Mouse (Mus musculus): Measurements from ENCODE around the gene Lix1. TPM values are rescaled to one million over a fixed set of nuclear protein-coding genes. Genes with fewer than 3 reads are reported as not detected.
"Not testable (repeated sequence)": the region's sequence is repeated elsewhere in the genome, so short reads cannot be mapped to it uniquely, and the experiment has no call there.

Gene Lix1
- polyA plus RNA-seq, 1 experiment, result 6.0 TPM

- Histone ChIP-seq H3K4me3 (ENCODE audit: insufficient read depth, low read depth, low read length) (no peak overlapping the region), H3K27ac (replicated peaks; ENCODE audit: low read depth, low read length) (no peak overlapping the region), H3K4me1 (ENCODE audit: control insufficient read depth, insufficient read depth, insufficient read length, low read length) (no peaks in the 10 kb centered on the region)
Observed at GRCm38 (mm10) chr17:17444297-17444886, 41.9 kb downstream of the Lix1 start.

- H3K4me3 ChIP-seq (ENCODE audit: insufficient read depth, low read depth, low read length), result no peak overlapping the region
- H3K4me1 ChIP-seq (ENCODE audit: control insufficient read depth, insufficient read depth, insufficient read length, low read length), result peaks cover 4% of the 10 kb centered on the region; the same call in 1 of the 2 replicates
- no peak overlapping the region for H3K27ac ChIP-seq (replicated peaks; ENCODE audit: low read depth, low read length)
Observed at GRCm38 (mm10) chr17:17446683-17447082, 44.2 kb downstream of the Lix1 start.

- peaks cover 4% of the 10 kb centered on the region; the same call in 1 of the 2 replicates for H3K4me1 ChIP-seq (ENCODE audit: control insufficient read depth, insufficient read depth, insufficient read length, low read length)
- no peak overlapping the region; the same call in 1 of the 2 replicates for H3K27ac ChIP-seq (replicated peaks; ENCODE audit: low read depth, low read length)
Observed at GRCm38 (mm10) chr17:17447821-17448220, 45.3 kb downstream of the Lix1 start.

GRCm38 (mm10) chr17:17448737-17449440 lies 46.4 kb downstream of the Lix1 start:
- H3K27ac ChIP-seq (replicated peaks; ENCODE audit: low read depth, low read length), result peak overlapping the region; percentile 76
- peaks cover 4% of the 10 kb centered on the region; the same call in 1 of the 2 replicates for H3K4me1 ChIP-seq (ENCODE audit: control insufficient read depth, insufficient read depth, insufficient read length, low read length)
- H3K4me3 ChIP-seq (ENCODE audit: insufficient read depth, low read depth, low read length), result peak overlapping the region; percentile 67

More at GRCm38 (mm10) chr17:17447821-17448220, 45.3 kb downstream of the Lix1 start:
- no peak overlapping the region for H3K4me3 ChIP-seq (ENCODE audit: insufficient read depth, low read depth, low read length)

- Histone ChIP-seq H3K4me3 (ENCODE audit: insufficient read depth, low read depth, low read length) (peak overlapping the region; percentile 67), H3K4me1 (ENCODE audit: control insufficient read depth, insufficient read depth, insufficient read length, low read length) (peaks cover 4% of the 10 kb centered on the region; the same call in 1 of the 2 replicates), H3K27ac (replicated peaks; ENCODE audit: low read depth, low read length) (no peak overlapping the region)
Observed at GRCm38 (mm10) chr17:17449441-17449770, 46.9 kb downstream of the Lix1 start.

- H3K27ac ChIP-seq (replicated peaks; ENCODE audit: low read depth, low read length), result no peak overlapping the region
- H3K4me3 ChIP-seq (ENCODE audit: insufficient read depth, low read depth, low read length), result no peak overlapping the region
- H3K4me1 ChIP-seq (ENCODE audit: control insufficient read depth, insufficient read depth, insufficient read length, low read length), result peaks cover 4% of the 10 kb centered on the region; the same call in 1 of the 2 replicates
Observed at GRCm38 (mm10) chr17:17451102-17451501, 48.6 kb downstream of the Lix1 start.

GRCm38 (mm10) chr17:17452617-17453016 lies 50.1 kb downstream of the Lix1 start:
- no peak overlapping the region for H3K4me3 ChIP-seq (ENCODE audit: insufficient read depth, low read depth, low read length)
- no peak overlapping the region for H3K27ac ChIP-seq (replicated peaks; ENCODE audit: low read depth, low read length)
- H3K4me1 ChIP-seq (ENCODE audit: control insufficient read depth, insufficient read depth, insufficient read length, low read length), result peaks cover 4% of the 10 kb centered on the region; the same call in 1 of the 2 replicates

- peaks cover 4% of the 10 kb centered on the region; the same call in 1 of the 2 replicates for H3K4me1 ChIP-seq (ENCODE audit: control insufficient read depth, insufficient read depth, insufficient read length, low read length)
- no peak overlapping the region for H3K4me3 ChIP-seq (ENCODE audit: insufficient read depth, low read depth, low read length)
- no peak overlapping the region for H3K27ac ChIP-seq (replicated peaks; ENCODE audit: low read depth, low read length)
Observed at GRCm38 (mm10) chr17:17454573-17454972, 52.1 kb downstream of the Lix1 start.

GRCm38 (mm10) chr17:17485789-17486188 lies 83.3 kb downstream of the Lix1 start:
- no peak overlapping the region for H3K27ac ChIP-seq (replicated peaks; ENCODE audit: low read depth, low read length)
- H3K4me3 ChIP-seq (ENCODE audit: insufficient read depth, low read depth, low read length), result no peak overlapping the region
- no peaks in the 10 kb centered on the region for H3K4me1 ChIP-seq (ENCODE audit: control insufficient read depth, insufficient read depth, insufficient read length, low read length)

GRCm38 (mm10) chr17:17490820-17491621 lies 88.5 kb downstream of the Lix1 start:
- no peaks in the 10 kb centered on the region for H3K4me1 ChIP-seq (ENCODE audit: control insufficient read depth, insufficient read depth, insufficient read length, low read length)
- no peak overlapping the region for H3K4me3 ChIP-seq (ENCODE audit: insufficient read depth, low read depth, low read length)
- no peak overlapping the region for H3K27ac ChIP-seq (replicated peaks; ENCODE audit: low read depth, low read length)

- Histone ChIP-seq H3K4me3 (ENCODE audit: insufficient read depth, low read depth, low read length) (no peak overlapping the region), H3K27ac (replicated peaks; ENCODE audit: low read depth, low read length) (no peak overlapping the region), H3K4me1 (ENCODE audit: control insufficient read depth, insufficient read depth, insufficient read length, low read length) (no peaks in the 10 kb centered on the region)
Observed at GRCm38 (mm10) chr17:17491622-17492001, 89.1 kb downstream of the Lix1 start.

- Histone ChIP-seq H3K4me1 (ENCODE audit: control insufficient read depth, insufficient read depth, insufficient read length, low read length) (no peaks in the 10 kb centered on the region), H3K27ac (replicated peaks; ENCODE audit: low read depth, low read length) (no peak overlapping the region), H3K4me3 (ENCODE audit: insufficient read depth, low read depth, low read length) (no peak overlapping the region)
Observed at GRCm38 (mm10) chr17:17492116-17492515, 89.6 kb downstream of the Lix1 start.

- H3K4me3 ChIP-seq (ENCODE audit: insufficient read depth, low read depth, low read length); H3K4me1 ChIP-seq (ENCODE audit: control insufficient read depth, insufficient read depth, insufficient read length, low read length); H3K27ac ChIP-seq (replicated peaks; ENCODE audit: low read depth, low read length): not testable (repeated sequence)
Observed at GRCm38 (mm10) chr17:17496234-17496633, 93.8 kb downstream of the Lix1 start.

GRCm38 (mm10) chr17:17496730-17497129 lies 94.3 kb downstream of the Lix1 start:
- H3K4me3 ChIP-seq (ENCODE audit: insufficient read depth, low read depth, low read length), result no peak overlapping the region
- H3K27ac ChIP-seq (replicated peaks; ENCODE audit: low read depth, low read length), result no peak overlapping the region

GRCm38 (mm10) chr17:17498848-17499247 lies 96.4 kb downstream of the Lix1 start:
- Histone ChIP-seq H3K27ac (replicated peaks; ENCODE audit: low read depth, low read length) (no peak overlapping the region), H3K4me1 (ENCODE audit: control insufficient read depth, insufficient read depth, insufficient read length, low read length) (no peaks in the 10 kb centered on the region), H3K4me3 (ENCODE audit: insufficient read depth, low read depth, low read length) (no peak overlapping the region)

More at GRCm38 (mm10) chr17:17496730-17497129, 94.3 kb downstream of the Lix1 start:
- no peaks in the 10 kb centered on the region for H3K4me1 ChIP-seq (ENCODE audit: control insufficient read depth, insufficient read depth, insufficient read length, low read length)

Measured in brown adipose tissue, adult 24 weeks (tissue).